Mouse (Mus musculus) NIH3T3 (cell line): ENCODE measurements at regions not wholly inside any gene's neighbourhood (a gene's known extent, or its start where the extent isn't known, plus 50 kb on each side); places are given as distances from the start of the nearest gene placed in this dataset.

Source experiments
- DNase-seq: peaks from one replicate; pipeline ENCODE4 v3.0.0-alpha.2; 2012; ENCODE audit warnings: low read depth

- DNase-seq, result peak; percentile 17
Measured at GRCm38 (mm10) chr10:15592161-15592560, 874.1 kb upstream of the Gje1 start.

DNA sequence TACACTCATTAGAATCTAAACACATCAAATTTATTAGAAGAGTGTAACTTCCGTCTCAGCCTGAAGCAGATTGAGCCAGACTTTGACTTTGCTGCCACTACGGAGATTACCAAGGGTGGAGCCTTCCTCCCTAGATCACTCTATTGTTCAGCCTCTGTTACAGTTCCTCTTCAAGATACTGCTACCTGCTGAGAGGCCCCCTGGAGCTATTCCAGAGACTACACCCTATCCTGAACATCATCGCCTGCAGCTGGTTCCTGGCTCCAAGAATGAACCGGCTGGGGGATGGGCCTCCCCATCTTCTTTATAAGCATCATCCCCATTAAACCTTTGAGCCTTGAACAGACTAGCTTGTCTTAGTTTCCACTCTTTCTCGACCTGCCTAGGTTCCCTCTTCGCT lies 868.1 kb upstream of the Gje1 start:
- DNase-seq, result no peak

GRCm38 (mm10) chr10:15564119-15564518 lies 846.1 kb upstream of the Gje1 start:
- DNase-seq, result no peak

DNA sequence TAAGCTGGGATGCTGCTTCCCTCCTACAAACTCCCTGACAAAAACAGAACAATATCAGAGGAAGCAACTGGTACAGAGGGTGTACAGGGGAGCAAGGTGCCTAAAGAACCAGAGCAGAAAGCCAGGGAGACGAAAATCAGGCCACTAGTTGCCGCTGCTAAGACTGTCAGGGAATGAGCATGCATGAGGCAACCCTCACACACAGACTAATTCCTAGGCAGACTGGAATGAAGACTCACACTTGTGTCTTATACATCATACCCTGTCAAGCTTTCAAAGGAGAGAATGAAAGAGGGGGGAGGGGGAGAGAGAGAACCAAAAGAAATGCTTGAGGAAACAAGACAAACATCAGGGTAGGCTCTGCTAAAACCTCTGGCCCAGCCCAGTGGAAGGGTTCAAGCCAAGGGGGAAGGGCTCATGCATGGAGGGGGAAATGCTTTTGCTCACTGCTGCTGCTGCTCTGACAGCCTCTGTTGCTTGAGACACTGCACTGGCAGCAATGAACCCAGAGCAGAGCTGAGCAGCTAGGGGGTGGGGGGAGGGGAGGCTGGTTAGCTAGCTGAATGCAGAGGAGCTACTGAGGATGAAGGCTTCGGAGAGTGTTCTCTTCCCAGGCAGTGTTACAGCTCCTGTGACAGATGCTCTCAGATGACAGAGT lies 835.5 kb upstream of the Gje1 start:
- DNase-seq, result peak; percentile 25

DNA sequence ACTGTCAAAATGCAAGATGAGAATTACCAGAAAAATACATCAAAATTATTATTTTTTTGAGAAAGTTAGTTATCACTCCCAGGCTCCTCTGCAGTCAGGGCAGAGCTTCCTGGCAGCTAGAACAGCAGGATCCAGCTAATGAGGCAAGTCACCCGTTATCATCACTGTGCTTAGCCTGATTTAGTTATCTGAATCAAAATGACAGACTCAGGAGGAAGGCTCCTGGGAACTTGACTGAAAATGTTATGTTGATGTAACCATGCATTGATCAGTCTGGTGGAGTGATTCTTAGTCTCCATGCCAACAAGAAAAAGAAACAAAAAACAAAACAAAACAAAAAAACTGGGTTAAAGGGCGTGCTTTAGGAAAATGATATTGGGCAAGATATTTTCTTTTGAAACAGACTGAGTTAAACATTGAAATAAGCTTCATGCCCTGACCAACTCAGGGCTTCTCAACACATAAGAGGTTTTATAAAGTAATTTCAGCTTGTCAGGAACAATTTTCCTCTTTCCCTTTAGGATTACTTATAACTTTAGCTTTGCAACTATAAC lies 823.9 kb upstream of the Gje1 start:
- peak; percentile 12 for DNase-seq

- DNase-seq, result no peak
Measured at GRCm38 (mm10) chr10:15540780-15541426, 822.9 kb upstream of the Gje1 start.

- no peak for DNase-seq
Measured at GRCm38 (mm10) chr10:15536053-15536452, 818.0 kb upstream of the Gje1 start.

DNA sequence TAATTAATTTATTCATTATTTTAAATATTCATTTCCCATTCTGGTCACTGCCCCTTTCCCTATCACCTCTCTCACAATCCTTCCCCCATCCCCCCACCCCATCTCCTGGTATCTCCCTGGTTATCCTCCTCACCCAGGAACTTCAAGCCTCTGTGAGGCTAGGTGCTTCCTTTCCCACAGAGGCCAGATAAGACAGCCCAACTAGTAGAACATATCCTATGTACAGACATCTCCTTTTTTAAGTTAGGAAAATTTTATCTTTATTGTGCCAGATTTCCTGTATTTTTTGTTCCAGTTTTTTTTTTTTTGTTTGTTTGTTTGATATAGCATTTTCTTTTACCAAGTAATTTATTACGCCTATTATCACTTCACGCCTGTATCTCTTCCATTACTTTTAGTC lies 769.4 kb upstream of the Gje1 start:
- DNase-seq, result no peak

GRCm38 (mm10) chr10:15443281-15443680 lies 725.3 kb upstream of the Gje1 start:
- DNase-seq, result no peak

GRCm38 (mm10) chr10:15441216-15441615 lies 723.2 kb upstream of the Gje1 start:
- DNase-seq, result no peak

DNA sequence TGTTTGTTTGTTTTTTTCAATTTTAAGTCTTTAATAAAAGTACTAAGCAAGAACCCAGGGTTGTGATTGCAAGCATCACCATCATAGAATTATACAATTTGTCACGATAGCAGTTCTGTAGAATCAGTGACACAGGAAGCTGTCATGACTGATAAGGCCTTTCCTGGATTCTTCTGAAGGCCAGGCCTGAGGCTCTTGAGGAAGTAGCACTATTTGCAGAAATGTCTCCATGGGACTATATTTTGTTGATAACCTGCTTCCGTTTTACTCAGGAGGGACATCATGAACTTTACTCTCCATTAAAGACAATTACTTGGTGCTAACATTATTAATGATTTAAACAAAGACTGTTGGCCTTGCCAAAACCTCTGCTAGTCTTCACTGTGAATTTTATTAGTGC lies 708.7 kb upstream of the Gje1 start:
- DNase-seq, result no peak

DNA sequence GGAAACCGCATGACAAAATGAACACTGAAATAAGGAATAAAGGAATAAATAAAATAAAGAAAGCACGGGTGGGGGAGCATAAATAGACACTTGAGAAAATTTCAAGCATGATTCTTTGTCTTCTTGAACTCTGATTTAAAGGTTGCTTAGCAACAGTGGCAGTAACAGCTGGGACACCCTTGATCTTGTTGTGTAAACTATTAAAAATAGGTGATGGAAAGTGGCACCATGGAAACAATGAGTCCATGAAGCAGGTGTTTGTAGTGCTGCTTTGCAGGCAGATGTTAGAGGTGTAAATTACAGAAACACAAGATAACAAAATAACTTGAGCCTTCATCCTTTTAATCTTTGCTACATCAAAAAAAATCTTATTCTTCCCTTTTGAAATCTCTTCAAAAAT lies 688.2 kb upstream of the Gje1 start:
- no peak for DNase-seq

- no peak for DNase-seq
Measured at GRCm38 (mm10) chr10:15405706-15406105, 687.7 kb upstream of the Gje1 start.

GRCm38 (mm10) chr10:15399964-15400363 lies 682.0 kb upstream of the Gje1 start:
- DNase-seq, result no peak

GRCm38 (mm10) chr10:15397114-15397513 lies 679.1 kb upstream of the Gje1 start:
- peak; percentile 46 for DNase-seq

GRCm38 (mm10) chr10:15395295-15395694 lies 677.3 kb upstream of the Gje1 start:
- DNase-seq, result peak; percentile 18

GRCm38 (mm10) chr10:15392027-15392816 lies 674.2 kb upstream of the Gje1 start:
- peak; percentile 90 for DNase-seq

DNA sequence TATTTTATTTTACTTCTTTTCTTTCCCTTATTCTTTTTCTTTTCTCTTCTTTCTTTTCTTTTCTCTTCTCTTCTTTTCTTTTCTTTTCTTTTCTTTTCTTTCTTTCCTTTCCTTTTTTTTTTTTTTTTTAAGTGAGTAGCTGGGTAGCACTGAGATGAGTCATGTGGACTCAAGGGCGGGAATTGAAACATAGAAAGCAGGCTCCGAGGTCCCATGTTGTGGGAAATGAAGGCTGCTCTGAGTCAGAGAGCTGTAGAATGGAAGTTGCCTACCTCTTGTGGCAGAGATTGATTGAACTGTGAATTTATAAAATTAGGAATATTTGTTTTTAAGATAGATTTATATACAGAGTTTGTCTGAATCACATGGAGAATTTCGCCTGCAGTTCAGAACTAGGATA lies 655.6 kb upstream of the Gje1 start:
- peak; percentile 63 for DNase-seq
